Mouse (Mus musculus) embryonic fibroblast, embryonic 13.5 days (primary cell): ENCODE measurements at regions not wholly inside any gene's neighbourhood (a gene's known extent, or its start where the extent isn't known, plus 50 kb on each side); places are given as distances from the start of the nearest gene placed in this dataset.
A peak's percentile ranks its signal among the peaks of the same experiment; 100 is the strongest.

Experiments used
- H3K27ac ChIP-seq: 2 replicates; pipeline ENCODE4 v1.5.1; 2012; ENCODE audit warnings: low read length, control low read depth, inconsistent platforms; ENCODE audit not compliant: insufficient read depth
- H3K4me1 ChIP-seq: 2 replicates; pipeline ENCODE4 v1.6.1; 2011; ENCODE audit warnings: low read length; ENCODE audit not compliant: control insufficient read depth, insufficient read depth
- H3K4me3 ChIP-seq: 2 replicates; pipeline ENCODE4 v1.5.1; 2011; ENCODE audit warnings: mild to moderate bottlenecking, control low read depth, low read length; ENCODE audit not compliant: insufficient read depth
- CTCF ChIP-seq: IDR thresholded peaks from 2 replicates; pipeline ENCODE4 v1.5.1; 2011; ENCODE audit warnings: mild to moderate bottlenecking, control low read depth, low read length, moderate library complexity, borderline replicate concordance; ENCODE audit not compliant: insufficient read depth
- POLR2A ChIP-seq: IDR thresholded peaks from 2 replicates; pipeline ENCODE4 v1.6.1; 2011; ENCODE audit warnings: low read depth, mild to moderate bottlenecking, control low read depth, low read length, moderate library complexity

DNA sequence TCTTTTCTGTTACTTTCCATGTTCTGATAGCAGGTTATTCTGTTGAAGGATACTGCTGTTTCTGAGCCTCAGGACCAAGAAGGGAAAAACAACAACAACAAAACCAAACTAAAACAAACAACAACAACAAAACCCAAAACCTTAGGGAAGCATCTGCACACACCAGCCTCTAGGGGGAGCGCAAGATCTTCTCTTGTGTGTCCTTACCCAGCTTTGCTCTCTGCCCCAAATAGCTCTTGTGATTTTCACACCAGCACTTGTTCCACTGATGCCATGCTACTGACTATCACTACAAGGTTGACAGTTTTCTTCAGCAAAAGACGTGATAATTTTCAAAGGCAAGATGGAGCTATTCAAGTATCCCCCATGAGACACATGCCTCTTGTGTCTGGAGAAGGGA lies 59.8 kb upstream of the Nrg3 start:
- Histone ChIP-seq H3K4me1 (no peaks in the 10 kb centered on the region), H3K4me3 (no peak overlapping the region), H3K27ac (no peak overlapping the region)
- TF ChIP-seq POLR2A = no peak
- peak; percentile 41; the same call in 1 of the 2 replicates for TF ChIP-seq CTCF
